Mouse (Mus musculus): ENCODE results near the gene Ces1h.

The Ces1h gene

GRCm38 (mm10) chr8:93379625-93380024, at the start of gene Ces1h:
Gene Ces1h (minus strand): TSS chr8:93379725.
- DNase-seq = no peak

GRCm38 (mm10) chr8:93427195-93427594, 47.7 kb upstream of the Ces1h start:
- DNase-seq = no peak

GRCm38 (mm10) chr8:93415387-93415786, 35.9 kb upstream of the Ces1h start:
- DNase-seq = no peak

- no peak for DNase-seq
These were observed 29.3 kb upstream of the Ces1h start for GRCm38 (mm10) chr8:93408830-93409229.

- DNase-seq = peak; percentile 10
These were observed 20.2 kb upstream of the Ces1h start for GRCm38 (mm10) chr8:93399698-93400097.

GRCm38 (mm10) chr8:93398044-93398443, 18.5 kb upstream of the Ces1h start:
- peak; percentile 67 for DNase-seq

- DNase-seq = peak; percentile 35
These were observed 14.6 kb upstream of the Ces1h start for GRCm38 (mm10) chr8:93394079-93394619.

- no peak for DNase-seq
These were observed 10.0 kb downstream of the Ces1h start for GRCm38 (mm10) chr8:93369481-93369880.

- DNase-seq = no peak
These were observed 19.4 kb downstream of the Ces1h start for GRCm38 (mm10) chr8:93360113-93360512.

GRCm38 (mm10) chr8:93339531-93339930, 40.0 kb downstream of the Ces1h start:
- no peak for DNase-seq

GRCm38 (mm10) chr8:93337207-93337606, 42.3 kb downstream of the Ces1h start, which contains the start of gene Ces1g:
Gene Ces1g (minus strand): TSS chr8:93337308.
- peak; percentile 21 for DNase-seq

- DNase-seq = peak; percentile 72
These were observed 46.8 kb downstream of the Ces1h start for GRCm38 (mm10) chr8:93332703-93333102.

- no peak for DNase-seq
These were observed 48.4 kb downstream of the Ces1h start for GRCm38 (mm10) chr8:93331151-93331550.

- DNase-seq = no peak
These were observed 54.4 kb downstream of the Ces1h start for GRCm38 (mm10) chr8:93325123-93325522.

GRCm38 (mm10) chr8:93317031-93317430, 62.5 kb downstream of the Ces1h start:
- no peak for DNase-seq

- DNase-seq = no peak
These were observed 64.0 kb downstream of the Ces1h start for GRCm38 (mm10) chr8:93315557-93315956.
